ENCODE assay signal across 8 mouse cellular contexts in genomic region chr13:101695876-101696275, GRCm38 (mm10).
A peak's percentile ranks its signal among the peaks of the same experiment; 100 is the strongest.
DNase-seq lines count a peak whose midpoint lies in the region; ATAC-seq and TF ChIP-seq lines count a peak whose summit lies in the region.

No protein-coding gene starts in this region.

- no peak for TF ChIP-seq EP300 in stomach, postnatal 0 days (optimal IDR thresholded peaks at IDR 0.05)

- no peak overlapping the region for H3K27ac ChIP-seq in heart, embryonic 12.5 days (ENCODE audit: poor library complexity, severe bottlenecking)
- H3K27ac ChIP-seq in embryonic facial prominence, embryonic 10.5 days (replicated peaks): no peak overlapping the region
- H3K27ac ChIP-seq in stomach, postnatal 0 days (replicated peaks): peak overlapping the region; percentile 61

- no peak overlapping the region for H3K9ac ChIP-seq in heart, embryonic 12.5 days
- no peak overlapping the region for H3K9ac ChIP-seq in stomach, postnatal 0 days (ENCODE audit: low read length)

- whole genome bisulfite sequencing in heart, embryonic 12.5 days: 6% methylated on average over 7 of the region's 7 CpGs
- WGBS in embryonic facial prominence, embryonic 10.5 days: 6% methylated on average over 7 of the region's 7 CpGs
- WGBS in stomach, postnatal 0 days: 3% methylated on average over 7 of the region's 7 CpGs

- no peak for ATAC-seq in heart, embryonic 12.5 days (ENCODE audit: insufficient number of reproducible peaks, low FRiP score)
- peak; percentile 59 for ATAC-seq in monocyte, adult 5-6 weeks (replicated peaks; ENCODE audit: insufficient number of reproducible peaks, low FRiP score, low TSS enrichment, poor library complexity, severe bottlenecking)
- ATAC-seq in stomach, postnatal 0 days (ENCODE audit: low FRiP score, low TSS enrichment): no peak

- H3K4me2 ChIP-seq in heart, embryonic 12.5 days: no peak overlapping the region
- H3K4me2 ChIP-seq in stomach, postnatal 0 days (replicated peaks; ENCODE audit: low read depth): no peak overlapping the region

- H3K27me3 ChIP-seq in heart, embryonic 12.5 days (replicated peaks): no peaks in the 10 kb centered on the region
- peaks cover 6% of the 10 kb centered on the region; the same call in 1 of the 2 replicates for H3K27me3 ChIP-seq in embryonic facial prominence, embryonic 10.5 days (replicated peaks; ENCODE audit: low read depth, poor library complexity, severe bottlenecking)
- H3K27me3 ChIP-seq in stomach, postnatal 0 days (ENCODE audit: control insufficient read depth, insufficient read depth, low read length): no peaks in the 10 kb centered on the region

- peak; percentile 96 for DNase-seq in heart, adult 11 months
- peak; percentile 75 for DNase-seq in adrenal gland, adult 8-10 months
- DNase-seq in embryonic facial prominence, embryonic 10.5 days (ENCODE audit: low spot score): peak; percentile 84
- peak; percentile 55 for DNase-seq in heart, postnatal 25 days (ENCODE audit: low spot score)
- DNase-seq in left cerebral cortex, postnatal 14 days (ENCODE audit: low spot score in 2 of 2): peak; percentile 91 to 94
- DNase-seq in stomach, postnatal 0 days (ENCODE audit: low spot score): peak; percentile 86

- H3K4me1 ChIP-seq in heart, embryonic 12.5 days (replicated peaks): peaks cover 32% of the 10 kb centered on the region
- H3K4me1 ChIP-seq in embryonic facial prominence, embryonic 10.5 days: peaks cover 72% of the 10 kb centered on the region
- 0 out of 2 replicates have a peak, but pooled peaks cover 5% of the 10 kb centered on the region for H3K4me1 ChIP-seq in stomach, postnatal 0 days (replicated peaks; ENCODE audit: control insufficient read depth, insufficient read depth)

- no peaks in the 10 kb centered on the region for H3K9me3 ChIP-seq in heart, embryonic 12.5 days (replicated peaks)
- no peaks in the 10 kb centered on the region for H3K9me3 ChIP-seq in embryonic facial prominence, embryonic 10.5 days
- no peaks in the 10 kb centered on the region for H3K9me3 ChIP-seq in stomach, postnatal 0 days (ENCODE audit: control insufficient read depth, low read length)

- intact Hi-C loops in heart, postnatal 25 days (cut with DNase I): loop anchor here (2.0 to 10.0 kb wide), 5 partner anchors 187 to 951 kb away; partner anchors contain the start of gene Mrps36
- intact Hi-C loops in left cerebral cortex, postnatal 14 days (cut with DNase I): loop anchor here (2.0 to 5.0 kb wide), 4 partner anchors 185 to 849 kb away; no protein-coding TSS in a partner anchor

- H3K4me3 ChIP-seq in heart, embryonic 12.5 days: no peak overlapping the region
- no peak overlapping the region for H3K4me3 ChIP-seq in embryonic facial prominence, embryonic 10.5 days
- H3K4me3 ChIP-seq in stomach, postnatal 0 days (ENCODE audit: low read depth, low read length): no peak overlapping the region

- TF ChIP-seq CTCF in stomach, postnatal 0 days (IDR thresholded peaks at IDR 0.05; ENCODE audit: low read depth): peak; percentile 87

- peaks cover 14% of the 10 kb centered on the region for H3K36me3 ChIP-seq in heart, embryonic 12.5 days
- H3K36me3 ChIP-seq in embryonic facial prominence, embryonic 10.5 days (replicated peaks): peaks cover 11% of the 10 kb centered on the region
- peaks cover 11% of the 10 kb centered on the region for H3K36me3 ChIP-seq in stomach, postnatal 0 days (ENCODE audit: control insufficient read depth, insufficient read depth, low read length)
